Mouse (Mus musculus) kidney, adult 11 months (tissue): ENCODE measurements at regions not wholly inside any gene's neighbourhood (a gene's known extent, or its start where the extent isn't known, plus 50 kb on each side); places are given as distances from the start of the nearest gene placed in this dataset.

Source experiments
- DNase-seq: peaks from one replicate; pipeline ENCODE4 v3.0.0; 2022

GRCm38 (mm10) chr7:136208879-136209278 lies 492.7 kb upstream of the Mki67 start:
- DNase-seq: no peak

- DNase-seq: no peak
These were observed 493.4 kb upstream of the Mki67 start for GRCm38 (mm10) chr7:136209299-136210171.

- DNase-seq: no peak
These were observed 496.3 kb upstream of the Mki67 start for GRCm38 (mm10) chr7:136212492-136212891.

GRCm38 (mm10) chr7:136213057-136213961 lies 497.1 kb upstream of the Mki67 start:
- no peak for DNase-seq

GRCm38 (mm10) chr7:136213962-136214308 lies 497.8 kb upstream of the Mki67 start:
- no peak for DNase-seq

GRCm38 (mm10) chr7:136214415-136214814 lies 498.3 kb upstream of the Mki67 start:
- no peak for DNase-seq

GRCm38 (mm10) chr7:136216734-136217133 lies 500.6 kb upstream of the Mki67 start:
- DNase-seq: no peak

GRCm38 (mm10) chr7:136219564-136220244 lies 503.5 kb upstream of the Mki67 start:
- DNase-seq: no peak

- no peak for DNase-seq
These were observed 504.3 kb upstream of the Mki67 start for GRCm38 (mm10) chr7:136220245-136221167.

- DNase-seq: no peak
These were observed 505.5 kb upstream of the Mki67 start for GRCm38 (mm10) chr7:136221620-136222019.

- peak; percentile 27 for DNase-seq
These were observed 509.9 kb upstream of the Mki67 start for GRCm38 (mm10) chr7:136226031-136226430.

GRCm38 (mm10) chr7:136228331-136228730 lies 512.2 kb upstream of the Mki67 start:
- no peak for DNase-seq

- DNase-seq: no peak
These were observed 513.4 kb upstream of the Mki67 start for GRCm38 (mm10) chr7:136229592-136229991.

GRCm38 (mm10) chr7:136232177-136232576 lies 516.0 kb upstream of the Mki67 start:
- no peak for DNase-seq

- no peak for DNase-seq
These were observed 519.4 kb upstream of the Mki67 start for GRCm38 (mm10) chr7:136235563-136235962.

- DNase-seq: peak; percentile 65
These were observed 520.2 kb upstream of the Mki67 start for GRCm38 (mm10) chr7:136236391-136236790.

GRCm38 (mm10) chr7:136265691-136266090 lies 549.5 kb upstream of the Mki67 start:
- DNase-seq: no peak

GRCm38 (mm10) chr7:136267716-136268489 lies 551.7 kb upstream of the Mki67 start:
- peak; percentile 19 for DNase-seq

- DNase-seq: no peak
These were observed 559.5 kb upstream of the Mki67 start for GRCm38 (mm10) chr7:136275651-136276050.

GRCm38 (mm10) chr7:136283770-136284169 lies 567.6 kb upstream of the Mki67 start:
- no peak for DNase-seq

GRCm38 (mm10) chr7:136285606-136286005 lies 569.4 kb upstream of the Mki67 start:
- no peak for DNase-seq
